Comparison of ENCODE assay signal across 16 mouse cellular contexts in genomic region chr1:156961481-156962265, GRCm38 (mm10).
"Had no signal": no experiment of that assay in that cellular context is flagged by ENCODE, and none has a peak within 500 bp of the region (broad histone marks: within the 10 kb centered on the region; RNA-seq: fewer than 3 reads in every experiment).

No protein-coding gene starts in this region.

- H3K27ac ChIP-seq: limb, embryonic 13.5 days; liver, embryonic 14.5 days; midbrain, embryonic 10.5 days; midbrain, embryonic 13.5 days; stomach, postnatal 0 days had no signal

- DNase-seq: kidney, adult 9 months; kidney, postnatal 14 days; kidney, postnatal 4 days; left cerebral cortex, postnatal 4 days; liver, postnatal 0 days; lung, embryonic 14.5 days; thymus, adult 18-20 months; thymus, postnatal 36 days had no signal

- H3K4me3 ChIP-seq: limb, embryonic 13.5 days; megakaryocyte, embryonic 14.5 days; midbrain, embryonic 10.5 days; midbrain, embryonic 13.5 days had no signal

- H3K4me2 ChIP-seq: limb, embryonic 13.5 days; lung, embryonic 14.5 days; midbrain, embryonic 13.5 days had no signal

- H3K9ac ChIP-seq: limb, embryonic 13.5 days; liver, embryonic 14.5 days; liver, postnatal 0 days; lung, embryonic 14.5 days; midbrain, embryonic 13.5 days had no signal

- H3K9me3 ChIP-seq: limb, embryonic 13.5 days; megakaryocyte, embryonic 14.5 days; midbrain, embryonic 10.5 days; midbrain, embryonic 13.5 days had no signal

- H3K36me3 ChIP-seq: limb, embryonic 13.5 days; midbrain, embryonic 10.5 days; midbrain, embryonic 13.5 days had no signal

- ATAC-seq: liver, postnatal 0 days; lung, postnatal 0 days; midbrain, embryonic 13.5 days; midbrain, embryonic 16.5 days had no signal

- H3K27me3 ChIP-seq: megakaryocyte, embryonic 14.5 days; midbrain, embryonic 13.5 days had no signal
